Mouse (Mus musculus) cerebellum, postnatal 14 days (tissue): ENCODE data around the gene Cox4i1.
A peak's percentile ranks its signal among the peaks of the same experiment; 100 is the strongest.

ENCODE experiments used
- DNase-seq, 2 experiments: peaks; one replicate each; pipeline ENCODE4 v3.0.0; 2021; ENCODE audit warnings: mixed read lengths in 2 of 2

Gene Cox4i1

GRCm38 (mm10) chr8:120667561-120668373 is at the start of gene Cox4i1, which contains the start of gene Gm27021:
Gene Cox4i1, plus strand, starts transcription at chr8:120668222.
Gene Gm27021, minus strand, starts transcription at chr8:120668079.
- DNase-seq, result peak; percentile 96 to 97

GRCm38 (mm10) chr8:120619235-120620180 is 48.5 kb upstream of the Cox4i1 start:
- DNase-seq, result no peak

- DNase-seq, result no peak
Measured at GRCm38 (mm10) chr8:120620441-120620840, 47.6 kb upstream of the Cox4i1 start.

GRCm38 (mm10) chr8:120622161-120622560 is 45.9 kb upstream of the Cox4i1 start:
- DNase-seq, result no peak

GRCm38 (mm10) chr8:120623608-120624007 is 44.4 kb upstream of the Cox4i1 start:
- no peak for DNase-seq

- DNase-seq, result no peak
Measured at GRCm38 (mm10) chr8:120626461-120626860, 41.6 kb upstream of the Cox4i1 start.

GRCm38 (mm10) chr8:120627298-120627697 is 40.7 kb upstream of the Cox4i1 start:
- DNase-seq, result peak; percentile 92 to 93

GRCm38 (mm10) chr8:120630031-120630430 is 38.0 kb upstream of the Cox4i1 start:
- DNase-seq, result no peak

- DNase-seq, result no peak
Measured at GRCm38 (mm10) chr8:120630848-120631247, 37.2 kb upstream of the Cox4i1 start.

- no peak for DNase-seq
Measured at GRCm38 (mm10) chr8:120631441-120632375, 36.3 kb upstream of the Cox4i1 start.

- no peak for DNase-seq
Measured at GRCm38 (mm10) chr8:120632969-120633664, 34.9 kb upstream of the Cox4i1 start.

- no peak for DNase-seq
Measured at GRCm38 (mm10) chr8:120633665-120634271, 34.3 kb upstream of the Cox4i1 start.

GRCm38 (mm10) chr8:120634329-120634839 is 33.6 kb upstream of the Cox4i1 start:
- peak; percentile 34 to 46 for DNase-seq

GRCm38 (mm10) chr8:120641245-120641644 is 26.8 kb upstream of the Cox4i1 start:
- no peak for DNase-seq

GRCm38 (mm10) chr8:120642031-120642662 is 25.9 kb upstream of the Cox4i1 start:
- no peak for DNase-seq

GRCm38 (mm10) chr8:120644663-120645062 is 23.4 kb upstream of the Cox4i1 start:
- DNase-seq, result peak; percentile 69 to 77

- DNase-seq, result no peak
Measured at GRCm38 (mm10) chr8:120647532-120647931, 20.5 kb upstream of the Cox4i1 start, which contains the start of gene 1190005I06Rik. Gene 1190005I06Rik, minus strand, starts transcription at chr8:120647632.

GRCm38 (mm10) chr8:120656322-120657052 is 11.5 kb upstream of the Cox4i1 start:
- DNase-seq, result no peak

- no peak for DNase-seq
Measured at GRCm38 (mm10) chr8:120657415-120657814, 10.6 kb upstream of the Cox4i1 start.

GRCm38 (mm10) chr8:120664566-120664965 is 3.5 kb upstream of the Cox4i1 start:
- peak in 1 of 2 experiments; percentile 32 for DNase-seq
